Mouse (Mus musculus): ENCODE data around the gene Gadd45b. TPM values are rescaled to one million over a fixed set of nuclear protein-coding genes. Genes with fewer than 3 reads are reported as not detected.

Gene Gadd45b
- total RNA-seq, 1 experiment from 2014 or later: 7.5 TPM

DNA sequence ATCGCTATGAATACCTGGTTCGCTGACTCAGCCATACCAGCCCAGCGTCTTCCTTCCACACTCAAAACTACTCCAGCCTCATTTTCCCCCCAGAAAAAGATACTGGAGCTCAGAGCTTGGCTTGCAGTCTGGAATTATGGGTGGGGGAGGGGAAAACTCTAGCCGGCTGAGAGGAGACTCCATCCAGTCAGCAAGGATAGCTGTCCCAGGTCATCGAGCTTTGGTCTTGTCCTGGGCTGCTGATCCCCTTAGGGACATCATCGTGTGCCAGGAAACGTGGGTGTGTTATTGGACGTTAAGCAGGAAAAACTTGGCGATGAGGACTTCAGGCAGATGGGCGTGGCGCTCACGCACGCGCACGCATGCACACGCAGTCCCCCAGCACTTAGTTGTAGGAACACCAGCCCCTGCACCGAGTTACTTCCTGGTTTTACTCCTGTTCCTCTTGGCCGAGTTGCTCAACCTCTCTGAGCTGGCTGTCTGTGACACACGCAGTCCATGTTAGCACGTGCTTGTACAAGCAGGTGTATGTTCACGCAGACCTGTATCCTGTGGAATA is 3.6 kb downstream of the Gadd45b start:
- ATAC-seq (replicated peaks; ENCODE audit: low read depth, poor library complexity, severe bottlenecking): 0 out of 2 replicates have a peak, but pooled peaks have one; percentile 17

DNA sequence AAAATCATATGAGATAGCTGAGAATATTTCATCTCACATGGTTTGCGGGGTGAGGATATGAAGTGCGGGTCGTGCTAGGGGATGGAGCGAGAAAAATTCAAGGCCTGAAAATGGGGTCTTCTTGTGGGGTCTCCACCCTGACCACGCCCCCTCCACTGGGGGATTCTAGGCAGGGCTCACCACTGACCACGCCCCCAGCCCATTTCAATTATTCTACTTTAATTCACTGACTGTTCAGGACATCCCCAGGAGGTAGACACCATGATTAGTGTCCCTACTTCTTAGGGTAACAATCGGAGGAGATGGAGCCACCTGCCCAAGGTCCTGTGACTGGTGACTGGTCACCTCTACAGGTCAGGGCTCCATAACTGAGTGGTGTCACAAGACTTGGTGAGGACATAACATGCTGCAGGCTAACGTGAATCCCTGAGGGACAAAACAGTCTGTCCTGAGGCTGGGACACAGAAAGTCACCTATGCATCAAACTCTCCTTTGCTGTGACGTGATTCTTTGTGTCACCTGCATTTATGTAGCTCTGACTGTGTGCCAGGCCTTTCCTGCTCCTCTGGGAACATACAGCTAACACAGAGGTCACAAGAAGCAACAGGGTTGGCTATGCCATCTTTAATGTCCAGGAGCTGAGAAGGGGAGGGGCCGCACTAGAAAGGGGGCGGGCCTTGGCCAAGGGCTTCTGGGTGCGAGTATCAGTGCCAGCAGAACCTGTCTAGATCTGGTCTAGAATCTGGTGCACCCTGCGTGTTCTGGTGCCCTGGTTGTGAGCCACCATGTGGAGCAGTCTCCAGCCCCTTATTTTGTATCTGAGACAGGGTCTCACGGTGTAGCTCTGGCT is 4.5 kb downstream of the Gadd45b start:
- ATAC-seq (replicated peaks; ENCODE audit: low read depth, poor library complexity, severe bottlenecking): no peak

DNA sequence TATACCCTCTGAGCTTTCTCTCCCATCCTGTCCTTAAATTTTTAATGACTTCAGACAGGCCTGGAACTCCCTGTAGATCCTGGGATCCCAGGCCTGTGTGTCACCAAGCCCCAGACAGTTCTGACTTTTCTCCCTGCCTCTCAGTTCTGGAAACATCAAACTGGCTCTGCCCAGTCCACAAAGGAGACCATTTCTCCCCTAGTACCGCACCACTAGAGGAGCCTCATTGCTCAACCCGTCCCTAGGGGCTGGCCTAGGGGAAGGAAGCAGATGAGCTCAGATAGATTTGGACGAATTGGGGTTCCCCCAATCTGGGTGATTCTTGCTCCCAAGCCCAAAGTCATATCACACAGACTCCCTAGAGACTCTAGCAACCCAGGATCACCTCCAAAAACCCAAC is 5.4 kb downstream of the Gadd45b start:
- 0 out of 2 replicates have a peak, but pooled peaks have one; percentile 20 for ATAC-seq (replicated peaks; ENCODE audit: low read depth, poor library complexity, severe bottlenecking)

DNA sequence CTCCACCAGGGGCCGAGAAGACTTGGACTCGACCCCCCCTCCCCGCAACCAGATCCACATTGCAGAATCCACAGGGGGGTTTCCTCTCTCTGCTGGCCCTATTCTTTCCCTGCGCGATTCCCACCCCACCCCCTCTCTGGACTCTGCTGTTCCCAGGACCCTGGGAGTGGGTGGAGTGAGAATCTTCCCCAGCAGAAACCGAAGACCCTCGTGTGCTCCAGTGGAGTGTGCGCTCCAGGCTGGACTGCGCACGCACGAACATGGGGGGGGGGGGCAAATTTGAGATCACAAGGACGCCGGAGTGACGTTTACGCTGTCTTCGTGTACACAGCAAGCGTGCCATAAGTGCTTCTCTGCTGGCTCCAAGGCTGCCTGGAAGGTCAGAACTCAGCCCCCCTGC is 5.8 kb downstream of the Gadd45b start:
- ATAC-seq (replicated peaks; ENCODE audit: low read depth, poor library complexity, severe bottlenecking): no peak

GRCm38 (mm10) chr10:80936135-80936809 is 6.4 kb downstream of the Gadd45b start:
- ATAC-seq (replicated peaks; ENCODE audit: low read depth, poor library complexity, severe bottlenecking): no peak

DNA sequence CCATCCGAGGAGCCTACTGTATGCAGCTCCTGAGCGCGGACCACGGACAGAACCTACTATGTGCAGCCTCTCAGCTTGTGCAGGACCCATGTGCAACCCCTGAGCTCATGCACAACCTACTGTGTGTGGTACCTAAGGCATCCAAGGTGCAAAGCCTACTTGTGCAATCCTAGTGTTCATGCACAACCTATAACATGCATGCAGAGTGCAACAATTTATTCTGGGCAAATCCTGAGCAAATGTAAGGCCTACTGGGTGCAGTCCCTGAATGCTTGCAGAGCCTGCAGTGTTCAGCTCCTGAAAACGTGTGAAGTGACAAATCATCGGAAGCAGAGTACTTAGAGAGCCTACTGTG is 6.9 kb downstream of the Gadd45b start:
- ATAC-seq (replicated peaks; ENCODE audit: low read depth, poor library complexity, severe bottlenecking): no peak

- ATAC-seq (replicated peaks; ENCODE audit: low read depth, poor library complexity, severe bottlenecking): no peak
Observed at GRCm38 (mm10) chr10:80937646-80938045, 7.8 kb downstream of the Gadd45b start.

- ATAC-seq (replicated peaks; ENCODE audit: low read depth, poor library complexity, severe bottlenecking): peak; percentile 34
Observed at GRCm38 (mm10) chr10:80938831-80939550, 9.1 kb downstream of the Gadd45b start.

DNA sequence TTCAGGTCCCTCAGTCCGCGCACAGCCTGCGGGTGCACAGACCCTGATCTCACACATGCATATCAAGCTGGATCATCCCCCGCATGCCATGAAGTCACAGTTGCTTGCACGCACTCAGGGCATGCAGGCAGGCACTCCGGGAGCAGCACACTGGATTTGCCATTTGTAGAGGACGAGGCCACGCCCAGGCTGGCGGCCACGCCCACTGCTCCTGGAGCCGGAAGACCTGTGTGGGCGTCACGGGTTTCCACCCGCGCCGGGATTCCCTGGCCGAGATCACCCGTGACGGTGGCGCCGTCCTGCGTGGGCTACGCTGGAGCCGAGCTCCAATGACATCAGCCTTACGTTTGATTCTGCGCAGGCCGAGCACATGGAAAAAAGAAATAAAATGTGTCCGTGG is 9.8 kb downstream of the Gadd45b start:
- peak; percentile 51 for ATAC-seq (replicated peaks; ENCODE audit: low read depth, poor library complexity, severe bottlenecking)

GRCm38 (mm10) chr10:80940320-80940987 is 10.6 kb downstream of the Gadd45b start:
- ATAC-seq (replicated peaks; ENCODE audit: low read depth, poor library complexity, severe bottlenecking): 0 out of 2 replicates have a peak, but pooled peaks have one; percentile 9

GRCm38 (mm10) chr10:80940988-80941347 is 11.1 kb downstream of the Gadd45b start:
- ATAC-seq (replicated peaks; ENCODE audit: low read depth, poor library complexity, severe bottlenecking): no peak

GRCm38 (mm10) chr10:80942919-80943318 is 13.0 kb downstream of the Gadd45b start:
- peak; percentile 38 for ATAC-seq (replicated peaks; ENCODE audit: low read depth, poor library complexity, severe bottlenecking)

- no peak for ATAC-seq (replicated peaks; ENCODE audit: low read depth, poor library complexity, severe bottlenecking)
Observed at GRCm38 (mm10) chr10:80943701-80944100, 13.8 kb downstream of the Gadd45b start.

DNA sequence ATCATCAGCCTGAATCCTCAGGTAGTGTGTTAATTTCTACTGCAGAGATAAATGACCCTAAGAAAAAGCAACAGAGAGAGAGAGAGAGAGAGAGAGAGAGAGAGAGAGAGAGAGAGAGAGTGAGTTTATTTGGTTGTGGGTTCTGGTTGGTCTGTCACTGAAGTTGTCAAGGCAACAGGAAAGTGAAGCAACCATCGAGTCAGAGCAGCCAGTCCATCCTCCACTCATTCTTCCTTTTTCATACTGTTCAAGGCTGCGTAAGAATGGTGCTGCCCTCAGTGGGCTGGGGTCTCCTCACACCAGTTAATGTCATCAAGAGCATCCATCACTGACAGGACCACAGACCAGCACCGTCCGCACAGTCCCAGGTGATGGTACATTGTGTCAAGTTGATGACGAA is 14.4 kb downstream of the Gadd45b start:
- no peak for ATAC-seq (replicated peaks; ENCODE audit: low read depth, poor library complexity, severe bottlenecking)

DNA sequence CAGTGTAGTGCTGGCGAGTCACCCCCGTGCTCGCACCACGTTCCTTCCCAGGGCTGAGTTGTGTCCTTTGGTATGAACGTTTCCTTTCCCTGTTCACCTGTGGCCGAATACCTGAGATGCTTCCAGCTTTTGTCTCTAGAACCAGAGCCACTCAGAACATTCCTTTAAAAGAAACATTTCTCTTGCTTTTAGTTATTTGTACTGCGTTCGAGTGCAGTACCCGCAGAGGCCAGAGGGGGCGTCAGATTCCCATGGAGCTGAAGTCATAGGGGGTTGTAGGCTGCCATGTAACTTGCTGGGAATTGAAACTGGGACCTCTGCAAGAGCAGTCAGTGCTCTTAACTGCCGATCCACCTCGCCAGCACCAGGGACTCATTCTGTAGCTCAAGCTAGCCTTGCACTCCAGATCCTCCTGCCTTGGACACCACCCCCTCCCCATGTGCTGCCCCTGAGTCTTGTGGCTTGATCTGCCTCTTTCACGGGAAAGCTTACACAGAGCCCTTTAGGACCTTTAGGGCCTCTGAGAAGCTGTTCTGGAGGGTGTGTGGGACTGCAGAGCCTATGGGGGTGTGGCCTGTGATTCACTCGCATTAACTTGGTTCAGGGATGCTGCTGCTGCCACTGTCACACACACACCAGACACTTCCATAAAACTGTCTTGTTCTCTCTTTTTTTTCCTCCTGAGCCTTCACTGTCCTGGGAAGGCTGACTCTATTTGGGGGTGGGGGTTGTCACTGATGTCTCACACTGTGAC is 17.0 kb downstream of the Gadd45b start:
- no peak for ATAC-seq (replicated peaks; ENCODE audit: low read depth, poor library complexity, severe bottlenecking)

- ATAC-seq (replicated peaks; ENCODE audit: low read depth, poor library complexity, severe bottlenecking): no peak
Observed at GRCm38 (mm10) chr10:80947802-80948201, 17.9 kb downstream of the Gadd45b start.

GRCm38 (mm10) chr10:80948570-80948969 is 18.7 kb downstream of the Gadd45b start:
- peak; percentile 68 for ATAC-seq (replicated peaks; ENCODE audit: low read depth, poor library complexity, severe bottlenecking)

- no peak for ATAC-seq (replicated peaks; ENCODE audit: low read depth, poor library complexity, severe bottlenecking)
Observed at GRCm38 (mm10) chr10:80949081-80949480, 19.2 kb downstream of the Gadd45b start.

- no peak for ATAC-seq (replicated peaks; ENCODE audit: low read depth, poor library complexity, severe bottlenecking)
Observed at GRCm38 (mm10) chr10:80950314-80950713, 20.4 kb downstream of the Gadd45b start.
